Mouse (Mus musculus): Measurements from ENCODE around the gene Cracr2a. TPM values are rescaled to one million over a fixed set of nuclear protein-coding genes. Genes with fewer than 3 reads are reported as not detected.

Cracr2a gene
- polyA plus RNA-seq, 1 experiment: not detected

GRCm38 (mm10) chr6:127687181-127687860 lies 126.2 kb downstream of the Cracr2a start:
- TF ChIP-seq CTCF (IDR thresholded peaks at IDR 0.05; ENCODE audit: insufficient read depth, low read depth, low read length): no peak
- TF ChIP-seq POLR2A (IDR thresholded peaks at IDR 0.05; ENCODE audit: insufficient read depth, low read depth, low read length): no peak
- 92% methylated on average over 6 of the region's 6 CpGs for WGBS

DNA sequence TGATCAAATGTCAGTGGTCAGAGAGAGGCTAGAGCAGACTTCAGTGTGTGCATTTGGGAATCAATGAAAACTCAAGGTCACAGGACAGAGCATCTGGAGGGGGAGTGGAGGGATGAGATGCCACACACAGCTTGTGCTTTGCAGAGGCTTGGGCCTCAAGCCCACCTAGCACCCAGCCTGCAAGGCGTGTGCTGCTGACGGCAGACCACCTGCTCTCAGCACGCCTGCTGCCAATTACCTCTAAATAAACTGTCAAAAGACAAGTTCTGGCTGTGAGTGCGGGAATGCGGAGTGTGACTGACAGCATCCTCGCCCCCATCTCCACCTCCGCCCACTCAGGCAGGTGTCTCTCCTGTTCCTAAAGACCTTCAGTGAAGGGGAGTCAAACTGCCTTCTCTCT lies 131.2 kb downstream of the Cracr2a start:
- H3K4me3 ChIP-seq (ENCODE audit: insufficient read depth, low read depth, low read length): no peak overlapping the region
- TF ChIP-seq POLR2A (IDR thresholded peaks at IDR 0.05; ENCODE audit: insufficient read depth, low read depth, low read length): no peak
- no peak for TF ChIP-seq CTCF (IDR thresholded peaks at IDR 0.05; ENCODE audit: insufficient read depth, low read depth, low read length)
- WGBS: 84% methylated on average over 7 of the region's 7 CpGs
- no peak overlapping the region for H3K27ac ChIP-seq (ENCODE audit: insufficient read depth, low read depth, low read length)
- peaks cover 16% of the 10 kb centered on the region for H3K4me1 ChIP-seq (ENCODE audit: control insufficient read depth, insufficient read depth, low read length)

More at GRCm38 (mm10) chr6:127687181-127687860, 126.2 kb downstream of the Cracr2a start:
- H3K4me1 ChIP-seq (ENCODE audit: control insufficient read depth, insufficient read depth, low read length): peaks cover 8% of the 10 kb centered on the region
- H3K4me3 ChIP-seq (ENCODE audit: insufficient read depth, low read depth, low read length): no peak overlapping the region
- H3K27ac ChIP-seq (ENCODE audit: insufficient read depth, low read depth, low read length): no peak overlapping the region

- Histone ChIP-seq H3K4me1 (ENCODE audit: control insufficient read depth, insufficient read depth, low read length) (peaks cover 16% of the 10 kb centered on the region), H3K27ac (ENCODE audit: insufficient read depth, low read depth, low read length) (peak overlapping the region; percentile 75; the same call in 1 of the 2 replicates), H3K4me3 (ENCODE audit: insufficient read depth, low read depth, low read length) (no peak overlapping the region)
- 60% methylated on average over 7 of the region's 7 CpGs for WGBS
- TF ChIP-seq CTCF (IDR thresholded peaks at IDR 0.05; ENCODE audit: insufficient read depth, low read depth, low read length) (no peak), POLR2A (IDR thresholded peaks at IDR 0.05; ENCODE audit: insufficient read depth, low read depth, low read length) (no peak)
Measured at GRCm38 (mm10) chr6:127693681-127694080, 132.5 kb downstream of the Cracr2a start.

DNA sequence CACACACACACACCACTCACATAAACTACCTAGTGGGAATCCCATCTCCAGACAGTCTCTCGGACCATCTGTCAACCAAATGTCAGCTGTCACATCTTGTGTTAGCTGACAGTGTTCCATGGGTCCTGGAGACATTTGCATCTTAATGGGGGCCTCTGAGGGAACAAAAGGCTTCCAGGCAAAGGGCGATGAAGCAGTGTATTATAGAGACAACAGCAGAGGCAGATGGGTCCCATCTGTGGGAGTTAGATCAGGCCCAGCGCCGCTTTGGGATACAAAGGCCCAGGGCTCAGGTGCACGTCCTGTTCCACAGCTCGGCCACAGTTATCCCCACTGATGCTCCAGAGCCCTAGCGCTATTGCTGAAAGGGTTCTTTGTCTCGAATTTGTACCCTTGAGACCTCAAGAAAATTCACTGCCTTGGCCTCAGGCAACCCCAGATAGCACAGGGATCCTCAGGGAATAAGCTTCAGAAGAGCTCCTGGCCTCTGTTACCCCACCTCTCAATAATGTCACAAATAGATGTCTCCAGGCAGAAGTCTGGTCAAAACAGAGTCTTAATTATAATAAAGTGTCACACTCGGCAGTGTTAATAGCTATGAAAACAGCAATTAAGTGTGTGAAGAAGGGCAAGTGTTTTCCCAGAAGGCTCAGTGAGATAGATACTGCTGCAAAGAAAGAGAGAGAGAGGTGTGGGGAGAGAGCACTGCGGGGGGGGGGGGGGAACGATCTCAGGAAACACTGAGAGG lies 140.1 kb downstream of the Cracr2a start:
- no peak overlapping the region for H3K4me3 ChIP-seq (ENCODE audit: insufficient read depth, low read depth, low read length)
- 39% methylated on average over 11 of the region's 11 CpGs for WGBS

GRCm38 (mm10) chr6:127708218-127708628 lies 147.1 kb downstream of the Cracr2a start:
- Histone ChIP-seq H3K4me1 (ENCODE audit: control insufficient read depth, insufficient read depth, low read length) (no peaks in the 10 kb centered on the region), H3K4me3 (ENCODE audit: insufficient read depth, low read depth, low read length) (no peak overlapping the region), H3K27ac (ENCODE audit: insufficient read depth, low read depth, low read length) (no peak overlapping the region)
- WGBS: 79% methylated on average over 1 of the region's 1 CpGs
- TF ChIP-seq CTCF (IDR thresholded peaks at IDR 0.05; ENCODE audit: insufficient read depth, low read depth, low read length): no peak
- TF ChIP-seq POLR2A (IDR thresholded peaks at IDR 0.05; ENCODE audit: insufficient read depth, low read depth, low read length): no peak

More for the DNA sequence above, 140.1 kb downstream of the Cracr2a start:
- TF ChIP-seq POLR2A (IDR thresholded peaks at IDR 0.05; ENCODE audit: insufficient read depth, low read depth, low read length) (no peak), CTCF (IDR thresholded peaks at IDR 0.05; ENCODE audit: insufficient read depth, low read depth, low read length) (no peak)
- Histone ChIP-seq H3K4me1 (ENCODE audit: control insufficient read depth, insufficient read depth, low read length) (peaks cover 16% of the 10 kb centered on the region), H3K27ac (ENCODE audit: insufficient read depth, low read depth, low read length) (no peak overlapping the region)

DNA sequence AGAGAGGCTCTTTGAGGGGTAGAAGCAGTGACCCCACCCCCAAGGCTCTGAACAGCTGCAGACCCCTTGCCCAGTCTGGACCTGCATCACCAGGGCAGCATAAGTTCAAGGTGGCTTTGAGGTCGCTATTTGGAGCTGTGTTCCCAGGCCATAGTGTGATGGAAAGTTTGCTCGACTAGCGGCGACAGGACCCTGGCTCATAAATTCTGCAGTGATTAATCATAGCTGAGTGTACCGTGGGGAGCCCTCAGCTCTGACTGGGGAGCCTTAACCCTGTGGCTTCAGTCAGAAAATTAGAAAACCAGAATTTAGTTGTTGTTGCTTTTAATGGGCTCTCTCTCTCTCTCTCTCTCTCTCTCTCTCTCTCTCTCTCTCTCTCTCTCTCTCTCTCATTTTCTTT lies 153.8 kb downstream of the Cracr2a start:
- H3K4me1 ChIP-seq (ENCODE audit: control insufficient read depth, insufficient read depth, low read length): peaks cover 6% of the 10 kb centered on the region
- H3K27ac ChIP-seq (ENCODE audit: insufficient read depth, low read depth, low read length): no peak overlapping the region
- WGBS: 80% methylated on average over 5 of the region's 5 CpGs
- TF ChIP-seq POLR2A (IDR thresholded peaks at IDR 0.05; ENCODE audit: insufficient read depth, low read depth, low read length) (no peak), CTCF (IDR thresholded peaks at IDR 0.05; ENCODE audit: insufficient read depth, low read depth, low read length) (no peak)
- H3K4me3 ChIP-seq (ENCODE audit: insufficient read depth, low read depth, low read length): no peak overlapping the region

- Histone ChIP-seq H3K4me1 (ENCODE audit: control insufficient read depth, insufficient read depth, low read length) (peaks cover 7% of the 10 kb centered on the region), H3K27ac (ENCODE audit: insufficient read depth, low read depth, low read length) (no peak overlapping the region), H3K4me3 (ENCODE audit: insufficient read depth, low read depth, low read length) (no peak overlapping the region)
- no peak for TF ChIP-seq CTCF (IDR thresholded peaks at IDR 0.05; ENCODE audit: insufficient read depth, low read depth, low read length)
- 52% methylated on average over 5 of the region's 5 CpGs for WGBS
Measured at GRCm38 (mm10) chr6:127715428-127715827, 154.3 kb downstream of the Cracr2a start.

DNA sequence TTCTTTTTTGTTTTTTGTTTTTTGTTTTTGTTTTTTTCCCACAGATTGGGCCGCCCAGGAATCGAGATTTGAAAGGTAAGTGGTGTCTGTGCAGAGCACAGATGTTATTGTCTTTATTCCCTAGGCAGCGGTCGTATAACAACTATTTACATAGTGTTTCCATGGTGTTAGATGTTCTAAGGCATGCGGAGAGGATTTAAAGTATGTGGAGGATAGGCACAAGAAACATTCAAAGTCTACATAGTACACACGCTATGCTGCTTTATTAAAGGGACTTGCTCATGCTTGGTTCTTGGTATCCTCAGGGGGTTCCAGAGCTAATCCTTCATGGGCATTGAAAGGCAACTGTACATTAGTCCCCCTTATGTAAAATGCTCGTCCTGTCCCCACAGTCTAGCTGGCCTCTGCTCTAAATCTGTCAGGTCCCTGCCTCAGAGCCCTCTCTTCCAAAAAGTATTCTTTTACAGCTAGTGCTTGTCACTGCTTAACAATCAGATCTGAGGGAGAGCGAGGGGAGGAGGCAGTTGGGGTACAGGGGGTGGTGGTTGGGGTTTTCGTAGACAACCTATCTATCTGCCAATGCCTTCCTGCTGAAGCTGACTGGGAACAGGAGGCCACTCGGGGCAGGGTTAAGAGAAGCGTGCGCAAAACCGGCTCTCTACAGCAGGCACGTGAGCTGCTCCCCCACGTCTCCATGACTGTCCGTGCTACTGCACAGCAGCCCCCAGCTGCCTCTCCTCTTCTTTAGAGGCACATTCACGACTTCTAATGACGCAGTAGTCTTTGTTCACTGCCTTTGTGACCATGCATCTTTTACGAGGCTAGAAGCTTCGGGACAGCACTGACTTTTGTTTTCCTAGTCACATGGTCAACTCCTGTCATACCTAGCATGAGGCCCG lies 156.3 kb downstream of the Cracr2a start:
- Histone ChIP-seq H3K4me3 (ENCODE audit: insufficient read depth, low read depth, low read length) (no peak overlapping the region), H3K4me1 (ENCODE audit: control insufficient read depth, insufficient read depth, low read length) (peaks cover 8% of the 10 kb centered on the region), H3K27ac (ENCODE audit: insufficient read depth, low read depth, low read length) (no peak overlapping the region)
- TF ChIP-seq POLR2A (IDR thresholded peaks at IDR 0.05; ENCODE audit: insufficient read depth, low read depth, low read length) (no peak), CTCF (IDR thresholded peaks at IDR 0.05; ENCODE audit: insufficient read depth, low read depth, low read length) (no peak)
- WGBS: 50% methylated on average over 21 of the region's 21 CpGs

Data from olfactory bulb, adult 2 months (tissue).